Mouse (Mus musculus) telencephalon, adult 2 months (tissue): Measurements from ENCODE around the gene Kctd7.

ENCODE experiments used
- DNase-seq: peaks from one replicate; pipeline ENCODE4 v3.0.0-alpha.2; 2011; ENCODE audit warnings: low read depth, low spot score

Gene Kctd7

DNA sequence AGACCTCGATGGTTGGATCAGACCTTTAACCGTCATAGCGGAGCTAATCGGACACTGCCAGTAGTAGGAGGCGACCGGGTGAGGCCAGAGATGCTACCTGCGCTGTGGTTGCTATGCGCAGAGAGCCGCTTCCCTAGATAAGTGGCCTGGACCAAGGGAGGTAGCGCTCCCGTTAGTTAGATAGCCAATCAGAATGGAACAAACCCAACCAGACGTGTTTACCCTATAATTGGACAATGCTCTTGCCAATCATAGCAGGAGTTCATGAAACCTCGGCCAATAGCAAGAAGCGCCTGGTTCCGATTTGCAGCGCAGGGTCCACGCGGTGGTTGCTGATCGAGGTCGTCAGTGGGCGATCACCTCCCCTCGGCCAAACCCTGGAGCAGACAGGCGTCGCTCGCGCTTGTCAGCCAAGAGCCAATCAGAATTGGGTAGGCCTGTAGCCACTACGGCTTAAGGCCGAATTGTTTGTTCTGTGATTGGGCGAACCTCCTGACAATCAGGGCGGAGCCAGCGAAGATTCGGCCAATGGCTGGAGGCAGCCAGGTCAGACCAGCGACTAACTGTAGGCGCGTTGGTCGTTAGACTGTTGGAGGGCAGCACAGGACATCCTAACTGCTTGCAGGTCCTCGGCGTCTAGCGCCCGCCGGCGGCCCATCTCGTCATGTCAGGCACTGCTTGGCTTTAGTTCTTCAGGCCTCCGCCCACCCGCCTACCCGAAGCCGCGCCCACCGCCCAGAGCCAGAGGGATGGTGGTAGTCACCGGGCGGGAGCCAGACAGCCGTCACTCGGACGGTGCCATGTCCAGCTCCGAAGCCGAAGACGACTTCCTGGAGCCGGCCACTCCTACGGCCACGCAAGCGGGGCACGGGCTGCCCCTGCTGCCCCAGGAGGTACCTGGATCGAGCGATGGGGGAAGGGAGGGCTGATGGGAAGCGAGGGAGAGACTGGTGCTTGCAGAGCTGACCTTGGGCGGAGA lies at the start of gene Kctd7:
TSS of gene Kctd7 (plus strand) at position 528 of the 979 bp plus-strand sequence.
- peak; percentile 99 for DNase-seq

DNA sequence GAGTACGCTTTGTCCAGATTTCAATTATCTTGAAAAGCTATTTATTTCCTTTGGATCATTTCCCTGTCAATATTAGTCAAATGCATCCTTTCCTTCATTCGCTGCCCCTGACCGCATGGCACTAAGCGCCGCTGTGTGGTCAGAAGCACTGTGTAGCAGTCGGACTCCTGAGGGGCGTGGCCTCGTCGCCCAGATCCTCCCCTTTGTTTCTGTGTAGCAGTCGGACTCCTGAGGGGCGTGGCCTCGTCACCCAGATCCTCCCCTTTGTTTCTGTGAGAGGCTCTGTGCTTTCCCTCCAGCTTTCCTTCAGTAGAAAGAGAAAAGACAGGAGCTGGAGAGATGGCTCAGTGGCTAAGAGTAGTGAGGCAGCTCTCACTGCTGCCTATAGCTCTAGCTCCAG lies 47.9 kb upstream of the Kctd7 start:
- DNase-seq = no peak

DNA sequence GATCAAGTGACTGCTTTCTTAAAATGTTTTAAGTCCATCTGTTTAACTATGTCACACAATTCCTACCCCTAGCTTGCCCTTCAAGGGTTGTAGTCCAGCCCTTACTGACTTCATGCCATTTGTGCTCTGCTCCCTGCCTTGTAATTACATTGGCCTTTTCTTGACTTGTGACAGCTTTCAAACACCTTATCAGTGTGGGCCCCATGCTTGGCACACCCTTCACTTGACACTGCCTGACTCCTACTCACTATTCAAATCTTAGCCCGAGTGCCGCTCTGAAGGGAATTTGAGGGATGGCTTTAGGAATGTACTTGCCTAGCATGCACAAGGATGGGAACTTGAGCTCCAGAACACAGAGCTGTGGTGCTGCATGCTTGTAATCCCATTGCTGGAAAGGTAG lies 46.8 kb upstream of the Kctd7 start:
- DNase-seq = no peak

DNA sequence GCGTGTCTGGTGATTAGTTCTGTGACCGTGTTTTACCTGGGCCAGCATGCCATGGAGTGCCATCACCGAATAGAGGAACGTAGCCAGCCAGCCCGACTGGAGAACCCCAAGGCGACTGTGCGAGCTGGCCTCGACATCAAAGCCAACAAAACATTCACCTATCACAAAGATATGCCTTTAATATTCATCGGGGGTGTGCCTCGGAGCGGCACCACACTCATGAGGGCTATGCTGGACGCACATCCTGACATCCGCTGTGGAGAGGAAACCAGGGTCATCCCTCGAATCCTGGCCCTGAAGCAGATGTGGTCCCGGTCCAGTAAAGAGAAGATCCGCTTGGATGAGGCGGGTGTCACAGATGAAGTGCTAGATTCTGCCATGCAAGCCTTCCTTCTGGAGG lies 42.9 kb upstream of the Kctd7 start:
- DNase-seq = no peak

DNA sequence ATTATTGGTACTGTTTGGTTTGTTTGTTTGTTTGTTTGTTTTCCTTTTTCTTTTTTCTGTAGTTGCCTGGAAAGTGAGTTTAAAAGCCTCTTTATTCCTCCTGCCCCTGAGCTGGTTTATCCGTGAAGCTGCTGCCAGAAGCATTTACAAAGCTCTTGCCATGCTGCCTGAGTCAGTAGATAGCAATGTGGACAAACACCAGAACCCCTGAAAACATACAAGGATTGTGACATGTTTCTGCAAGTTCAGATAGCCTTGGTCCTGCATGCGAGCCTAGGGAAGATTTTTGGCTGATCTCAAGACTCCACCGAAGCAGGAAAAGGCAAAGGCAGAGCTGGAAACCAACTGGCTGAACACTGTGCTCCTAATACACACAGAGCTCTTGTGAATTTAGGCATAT lies 35.3 kb upstream of the Kctd7 start:
- DNase-seq = no peak

DNA sequence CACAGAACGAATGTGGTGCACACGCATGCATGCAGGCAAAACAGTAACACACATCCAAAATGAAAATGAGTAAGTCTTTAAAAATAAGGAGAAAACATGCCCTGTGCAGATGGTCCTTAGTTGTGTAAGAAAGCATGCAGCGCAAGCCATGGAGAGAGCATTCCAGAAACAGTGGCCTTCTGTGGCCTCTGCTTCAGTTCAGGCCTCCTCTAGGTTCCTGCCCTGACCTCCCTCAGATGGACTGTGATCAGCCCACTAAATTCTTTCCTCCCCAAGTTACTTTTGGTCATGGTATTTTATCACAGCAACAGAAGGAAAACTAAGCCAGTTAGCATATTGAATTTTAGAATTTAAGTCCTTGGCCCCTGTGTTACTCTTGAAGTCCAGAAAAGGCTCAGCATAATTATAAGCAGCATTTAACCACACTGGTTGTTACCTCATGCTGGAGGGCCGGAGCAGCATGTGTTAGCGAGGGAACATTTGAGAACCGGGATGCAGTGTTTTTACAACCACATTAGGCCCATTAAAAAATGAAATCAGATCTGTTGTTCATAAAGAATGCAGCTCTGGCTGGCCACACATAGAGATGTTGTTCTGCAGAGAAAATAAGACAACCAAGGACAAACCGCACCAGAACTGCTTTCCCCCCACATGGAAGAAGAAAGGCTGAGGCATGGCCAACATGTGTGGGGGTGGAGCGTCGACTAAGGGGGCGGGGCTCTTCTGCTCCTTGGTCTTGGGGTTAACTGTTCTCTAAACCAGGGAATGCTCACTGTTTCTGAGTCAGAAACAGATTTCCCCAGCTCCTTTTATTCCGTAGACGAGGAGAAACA lies 33.8 kb upstream of the Kctd7 start:
- DNase-seq = no peak

DNA sequence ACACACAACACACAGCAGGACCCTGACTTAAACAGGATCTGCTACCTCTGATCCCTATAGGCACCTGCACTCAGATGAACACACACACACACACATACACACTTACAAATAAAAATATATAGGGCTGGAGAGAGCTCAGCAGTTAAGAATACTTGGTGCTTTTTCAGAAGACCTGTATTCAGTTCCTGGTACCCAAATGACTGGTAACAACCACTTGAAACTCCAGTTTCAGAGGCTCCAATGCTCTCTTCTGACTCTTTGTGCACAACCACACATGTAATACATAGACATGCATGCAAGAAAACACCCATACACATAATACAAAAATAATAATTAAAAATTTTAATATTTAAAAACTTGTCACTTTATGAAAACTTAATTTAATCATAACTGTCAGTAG lies 32.0 kb upstream of the Kctd7 start:
- DNase-seq = no peak

DNA sequence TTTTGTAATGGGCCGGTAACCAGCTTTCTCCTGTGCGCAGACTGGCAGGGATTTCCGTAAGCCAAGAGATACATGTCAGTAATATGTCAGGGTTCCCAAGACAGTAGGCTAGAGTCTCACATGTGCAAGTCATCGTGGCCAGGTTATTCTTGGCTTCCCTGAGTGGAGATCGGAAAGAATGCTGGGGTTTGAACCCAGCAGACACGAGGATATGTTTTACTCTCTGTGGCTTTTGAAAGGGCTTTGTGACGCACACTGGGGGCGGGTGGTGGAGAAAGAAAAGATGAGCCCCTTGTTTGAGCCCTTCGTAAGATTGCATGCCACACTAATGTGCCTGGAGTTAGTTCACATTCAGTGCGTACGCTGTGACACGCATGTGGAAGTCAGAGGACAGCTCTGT lies 28.5 kb upstream of the Kctd7 start:
- no peak for DNase-seq

DNA sequence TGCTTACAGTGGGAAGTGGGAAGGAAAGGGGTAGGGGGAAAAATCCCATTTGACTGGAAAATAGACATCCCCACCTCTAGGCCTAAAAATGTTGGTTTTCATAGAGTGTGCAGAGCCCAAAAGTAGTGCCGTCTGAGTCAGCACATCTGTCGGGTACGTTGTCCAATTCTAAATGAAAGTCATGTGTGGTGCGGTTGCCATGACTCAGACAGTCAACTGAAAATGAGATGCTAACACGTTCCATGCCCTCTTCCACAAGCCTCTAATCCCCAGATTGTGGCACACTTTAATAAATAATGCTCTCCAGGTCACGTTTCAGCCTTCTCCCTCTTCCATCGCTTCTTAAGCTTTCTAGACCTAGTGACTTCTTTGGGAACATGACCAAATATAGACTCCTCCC lies 27.8 kb upstream of the Kctd7 start:
- no peak for DNase-seq

DNA sequence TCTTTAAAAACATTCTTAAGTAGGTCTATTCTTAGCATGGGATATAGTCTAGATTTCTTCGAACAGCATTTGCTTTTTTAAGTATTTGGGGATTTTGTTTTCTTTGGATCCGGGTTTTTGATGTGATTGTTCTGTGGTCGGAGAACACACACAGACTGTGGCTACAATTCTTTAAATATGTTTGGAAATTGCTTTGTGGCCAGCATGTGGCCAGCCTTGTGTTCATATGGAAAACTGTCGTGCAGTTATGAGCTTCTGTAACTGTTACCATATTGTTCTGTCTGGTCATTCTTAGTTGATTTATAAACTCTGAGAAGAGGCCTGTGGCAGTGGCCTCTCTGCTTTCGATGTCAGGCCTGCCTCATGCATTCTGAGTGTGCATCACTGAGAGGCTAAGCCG lies 26.7 kb upstream of the Kctd7 start:
- no peak for DNase-seq

DNA sequence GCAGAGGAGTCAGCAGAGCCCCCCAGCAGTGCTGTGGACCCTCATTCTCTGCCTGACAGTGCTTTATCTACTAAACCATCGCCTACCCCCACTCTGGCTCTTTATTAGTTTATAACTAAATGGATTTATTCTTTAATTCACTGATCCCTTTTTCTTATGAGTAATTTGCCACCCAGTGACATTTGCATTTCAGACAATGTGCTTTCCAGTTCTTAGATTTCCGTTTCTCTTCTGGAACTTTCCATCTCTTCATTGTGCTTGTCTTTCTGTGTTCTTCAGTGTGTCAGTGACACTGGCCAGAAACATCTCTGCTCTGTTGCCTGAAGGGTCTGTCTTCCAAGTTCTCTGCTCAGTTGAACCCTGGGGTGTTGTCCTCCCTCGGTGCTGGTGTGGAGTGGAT lies 25.4 kb upstream of the Kctd7 start:
- no peak for DNase-seq

DNA sequence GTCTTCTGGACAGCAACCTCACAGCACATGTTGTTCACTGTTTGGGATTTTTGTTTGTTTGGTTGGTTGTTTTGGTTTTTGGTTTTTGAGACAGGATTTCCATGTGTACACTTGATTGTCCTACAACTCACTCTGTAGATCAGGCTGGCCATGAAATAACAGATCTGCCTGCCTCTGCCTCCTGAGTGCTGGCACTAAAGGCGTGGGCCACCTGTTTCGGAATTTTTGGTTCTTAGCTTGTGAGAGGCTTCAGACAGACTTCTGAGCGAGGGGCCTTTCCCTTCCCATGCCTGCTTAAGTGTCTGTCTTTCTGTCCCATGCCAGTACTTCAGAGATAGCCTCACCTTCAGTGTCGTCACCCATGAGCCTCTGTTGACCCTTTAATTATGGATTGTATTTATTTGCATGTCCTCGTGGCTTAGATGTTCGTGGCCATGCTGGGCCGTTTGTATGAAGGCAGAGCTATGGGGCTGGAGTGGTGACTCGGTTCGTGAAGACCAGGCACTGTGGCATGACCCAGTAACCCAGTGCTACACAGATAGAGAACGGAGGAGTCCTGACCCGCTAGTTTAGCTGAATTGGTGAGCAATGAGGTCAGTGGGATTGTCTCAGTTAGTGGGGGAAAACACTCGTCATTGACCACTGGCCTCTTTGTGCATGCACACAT lies 24.5 kb upstream of the Kctd7 start:
- no peak for DNase-seq

DNA sequence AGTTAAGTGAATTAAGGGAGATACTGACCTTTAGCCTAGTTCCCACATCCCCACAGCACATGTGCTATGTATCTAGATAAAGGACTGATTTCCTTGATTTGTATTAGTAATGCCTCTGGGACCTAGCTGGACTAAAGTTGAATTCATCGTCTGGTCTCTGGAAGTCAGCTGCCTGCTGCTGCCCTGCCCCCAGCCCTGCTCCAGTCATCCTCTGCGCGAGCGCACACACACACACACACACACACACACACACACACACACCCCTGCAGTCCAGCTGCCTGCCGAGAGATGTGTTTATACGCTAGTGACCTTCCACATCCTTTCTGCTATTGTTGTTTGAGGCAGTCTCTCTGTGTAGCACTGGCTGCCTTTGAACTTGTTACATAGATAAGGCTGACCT lies 23.8 kb upstream of the Kctd7 start:
- no peak for DNase-seq

DNA sequence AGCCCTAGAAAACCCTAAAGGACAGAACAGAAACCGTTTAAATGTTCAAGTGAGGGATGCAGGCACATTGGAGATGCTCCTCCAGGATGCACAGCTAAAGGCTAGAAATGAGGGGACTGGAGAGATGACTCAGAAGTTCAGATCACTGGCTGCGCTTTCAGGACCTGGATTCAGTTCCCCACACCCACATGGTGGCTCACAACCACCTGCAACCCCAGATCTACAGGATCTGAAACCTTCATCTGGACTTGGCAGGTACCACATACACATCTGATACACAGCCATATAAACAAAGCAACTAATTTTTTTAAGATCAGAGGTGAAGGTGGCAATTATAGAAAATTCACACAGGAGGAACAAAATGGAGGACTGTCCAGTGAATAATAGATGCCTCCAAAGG lies 22.3 kb upstream of the Kctd7 start:
- no peak for DNase-seq

DNA sequence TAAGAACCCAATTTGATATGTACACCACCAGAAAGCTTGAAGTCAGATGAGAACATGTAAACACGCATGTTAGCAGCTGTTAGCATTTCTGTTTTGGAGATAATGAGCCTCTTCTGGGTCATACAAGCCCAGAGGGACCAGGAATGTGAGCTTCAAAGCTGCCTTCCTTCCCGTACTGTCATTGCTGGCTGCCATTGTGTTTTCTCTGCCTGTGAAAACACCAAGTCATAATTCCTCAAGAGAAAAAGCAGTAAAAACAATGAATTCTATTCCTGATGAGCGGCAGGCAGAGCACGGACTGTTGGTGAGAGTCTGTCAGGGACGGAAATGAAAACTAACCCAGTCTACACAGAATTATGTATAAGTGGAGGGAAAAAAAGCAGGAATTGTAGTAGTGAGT lies 20.4 kb upstream of the Kctd7 start:
- no peak for DNase-seq

DNA sequence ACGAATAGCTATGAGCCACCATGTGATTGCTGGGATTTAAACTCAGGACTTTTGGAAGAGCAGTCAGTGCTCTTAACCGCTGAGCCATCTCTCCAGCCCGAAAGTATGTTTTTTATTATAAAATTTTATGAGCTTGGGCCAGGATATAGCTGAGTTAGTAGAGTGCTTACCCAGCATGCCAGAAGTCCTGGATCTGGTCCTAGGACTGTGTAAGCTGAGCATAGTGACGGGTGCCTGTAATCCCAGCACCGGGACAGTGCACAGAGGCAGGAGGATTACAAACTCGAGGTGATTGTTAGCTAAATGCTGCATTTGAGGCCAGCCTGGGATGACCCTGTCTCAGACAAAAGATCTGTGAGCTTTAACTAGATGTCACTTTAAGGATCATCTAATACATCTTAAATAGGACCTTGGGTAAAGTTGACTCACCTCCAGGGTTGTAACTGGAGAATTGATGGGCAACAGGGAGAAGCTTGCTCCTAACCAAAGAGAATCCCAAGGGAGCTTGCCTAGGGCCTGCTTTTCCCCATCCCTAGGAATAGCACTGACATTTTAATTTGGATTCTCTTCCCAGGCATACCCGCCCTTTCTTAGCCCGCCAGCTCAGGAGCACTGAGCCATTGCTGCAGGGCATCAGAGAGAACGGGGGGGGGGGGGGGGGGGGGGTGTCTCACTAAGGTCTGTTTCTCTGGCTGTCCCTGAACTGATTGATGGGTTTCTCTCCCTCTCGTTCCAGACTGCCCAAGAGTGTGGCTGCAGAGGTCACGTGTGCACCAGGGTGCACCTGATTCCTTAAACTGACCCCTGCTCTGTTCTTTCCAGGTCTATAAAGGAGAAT lies 15.8 kb upstream of the Kctd7 start:
- no peak for DNase-seq

DNA sequence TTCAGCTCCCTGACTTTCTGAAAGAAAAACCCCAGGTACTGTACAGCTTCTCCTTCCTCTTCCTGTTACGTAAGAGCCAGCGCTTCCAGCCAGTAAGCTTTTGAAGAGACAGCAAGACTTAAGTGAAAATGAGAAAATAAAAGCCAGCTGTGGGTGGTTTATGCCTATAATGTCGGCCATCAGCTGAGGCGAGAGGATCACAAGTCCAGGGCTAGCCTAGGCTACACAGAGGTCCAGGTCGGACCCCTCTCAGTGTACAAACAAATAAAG lies 15.2 kb upstream of the Kctd7 start:
- DNase-seq = no peak

DNA sequence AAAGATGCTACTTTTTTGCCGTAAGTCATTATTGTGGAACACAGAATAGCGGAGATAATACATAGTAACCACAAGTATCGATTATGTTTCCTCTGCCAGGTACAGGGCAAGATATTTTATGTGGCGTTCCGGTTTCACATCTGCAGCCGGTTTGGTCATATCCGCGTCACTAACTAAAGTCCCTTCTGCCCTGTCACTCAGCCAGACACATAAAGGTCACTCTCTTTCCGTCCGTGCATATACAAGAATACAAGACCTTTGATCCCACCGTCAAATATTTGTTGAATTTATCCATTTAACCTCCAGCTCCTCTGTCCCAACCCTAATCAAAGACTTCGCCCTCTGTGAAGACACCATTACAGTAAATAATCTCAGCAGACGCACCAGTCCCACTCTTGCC lies 8.1 kb upstream of the Kctd7 start:
- DNase-seq = no peak

DNA sequence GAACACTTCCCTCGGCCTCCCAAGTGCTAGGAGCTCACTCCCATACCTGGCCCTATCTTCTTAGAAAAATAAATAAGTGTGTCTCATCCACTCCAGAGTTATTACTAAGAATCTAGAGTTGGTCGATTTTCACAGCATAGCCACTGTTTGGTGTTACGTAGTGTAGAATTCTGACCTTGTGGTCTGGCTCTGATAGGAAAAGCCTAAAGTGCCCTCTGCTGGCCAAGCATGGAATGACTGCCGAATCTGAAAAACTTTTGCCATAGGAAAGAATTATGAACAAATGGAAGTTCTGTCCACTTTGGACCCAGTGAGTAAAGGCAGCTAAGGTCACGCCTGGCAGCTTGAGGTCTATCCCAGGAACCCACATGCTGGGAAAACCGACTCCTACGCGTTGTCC lies 5.3 kb upstream of the Kctd7 start:
- DNase-seq = no peak

DNA sequence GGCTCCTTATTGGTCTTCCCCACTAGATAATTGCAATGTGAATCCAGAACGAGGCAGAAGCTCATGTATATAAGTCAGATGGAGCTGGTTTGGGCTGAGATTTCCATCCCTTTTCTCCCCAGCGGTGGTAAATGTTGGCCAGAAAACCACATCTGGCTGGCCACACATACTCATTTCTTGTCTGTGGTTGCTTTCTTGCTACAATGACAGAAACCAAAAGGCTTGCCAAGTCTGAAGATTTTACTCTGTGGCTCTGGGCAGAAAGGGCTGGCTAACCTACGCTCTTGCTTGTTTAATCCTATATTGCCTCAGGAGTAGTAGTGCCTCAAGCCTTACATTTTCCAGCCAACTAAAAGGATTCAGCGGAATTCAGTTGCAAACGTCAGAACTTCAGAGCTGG lies 3.5 kb upstream of the Kctd7 start:
- DNase-seq = no peak

DNA sequence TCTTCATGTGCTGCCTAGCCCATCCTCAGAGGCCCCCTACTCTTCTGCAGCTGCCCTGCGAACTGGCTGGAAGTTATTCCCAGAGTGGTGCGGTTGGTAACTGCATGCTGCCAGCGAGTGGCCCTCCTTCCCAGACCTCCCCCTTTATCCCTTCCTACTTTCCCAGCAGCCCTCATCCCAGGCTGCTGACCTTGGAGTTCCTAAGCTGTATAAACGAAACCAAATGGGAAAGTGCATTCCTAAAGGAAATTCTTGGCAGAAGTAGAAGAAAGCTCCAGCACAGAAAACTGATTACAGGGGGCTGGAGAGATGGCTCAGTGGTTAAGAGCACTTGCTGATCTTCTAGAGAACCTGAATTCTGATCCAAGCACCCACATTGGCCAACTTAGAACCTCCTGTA lies 2.6 kb upstream of the Kctd7 start:
- DNase-seq = no peak

DNA sequence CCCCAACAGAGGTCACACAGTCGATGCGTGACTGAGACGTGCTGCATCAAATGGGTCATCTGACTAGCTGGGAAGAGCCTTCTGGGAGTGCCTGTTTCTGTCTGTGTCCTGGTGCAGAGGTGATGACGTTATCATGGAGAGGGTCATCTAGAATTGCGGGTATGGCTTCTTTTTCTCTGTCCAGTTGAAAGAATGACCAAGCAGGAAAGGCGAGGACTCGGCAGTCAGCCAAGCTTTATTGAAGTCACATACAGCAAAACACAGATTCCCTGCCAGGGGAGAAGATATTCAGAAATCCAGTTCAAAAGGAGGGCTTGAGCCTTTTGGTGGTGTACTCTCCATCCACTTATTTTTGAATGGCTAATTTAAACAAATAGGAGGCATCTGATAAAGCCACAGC lies 1.6 kb upstream of the Kctd7 start:
- DNase-seq = no peak
